Mouse (Mus musculus): Measurements from ENCODE around the gene 1600014C10Rik.

The 1600014C10Rik gene

GRCm38 (mm10) chr7:38217417-38218171 lies 34.6 kb downstream of the 1600014C10Rik start:
- DNase-seq = peak; percentile 52 to 58

GRCm38 (mm10) chr7:38218631-38219367 lies 35.8 kb downstream of the 1600014C10Rik start:
- no peak for DNase-seq

- no peak for DNase-seq
Observed at GRCm38 (mm10) chr7:38219526-38219925, 36.5 kb downstream of the 1600014C10Rik start.

GRCm38 (mm10) chr7:38220866-38221265 lies 37.8 kb downstream of the 1600014C10Rik start:
- DNase-seq = no peak

GRCm38 (mm10) chr7:38224577-38225369 lies 41.8 kb downstream of the 1600014C10Rik start:
- DNase-seq = peak; percentile 81 to 89

GRCm38 (mm10) chr7:38226226-38226625 lies 43.2 kb downstream of the 1600014C10Rik start:
- peak in 1 of 2 experiments; percentile 45 for DNase-seq

- peak; percentile 88 to 94 for DNase-seq
Observed at GRCm38 (mm10) chr7:38227181-38227899, 44.3 kb downstream of the 1600014C10Rik start.

GRCm38 (mm10) chr7:38227900-38228298 lies 44.9 kb downstream of the 1600014C10Rik start, which contains the start of gene Plekhf1:
TSS of gene Plekhf1 (minus strand) at chr7:38228016.
- peak; percentile 96 to 97 for DNase-seq

GRCm38 (mm10) chr7:38228329-38228728 lies 45.3 kb downstream of the 1600014C10Rik start:
- no peak for DNase-seq

- no peak for DNase-seq
Observed at GRCm38 (mm10) chr7:38230285-38230684, 47.3 kb downstream of the 1600014C10Rik start.

GRCm38 (mm10) chr7:38236400-38237105 lies 53.5 kb downstream of the 1600014C10Rik start:
- DNase-seq = no peak

GRCm38 (mm10) chr7:38237140-38237539 lies 54.1 kb downstream of the 1600014C10Rik start:
- DNase-seq = no peak

- DNase-seq = no peak
Observed at GRCm38 (mm10) chr7:38242417-38242816, 59.4 kb downstream of the 1600014C10Rik start.
